Mouse (Mus musculus) liver, postnatal 0 days (tissue): ENCODE results near the gene F11r.

Experiments
- CTCF ChIP-seq: sonication (generic); IDR thresholded peaks from 2 replicates; pipeline ENCODE4 v1.5.1; 2016; ENCODE audit warnings: antibody characterized with exemption, low read depth
- EP300 ChIP-seq: IDR thresholded peaks from 2 replicates; pipeline ENCODE4 v1.6.1; 2016; ENCODE audit warnings: antibody characterized with exemption, low read depth, mild to moderate bottlenecking

- no peak for TF ChIP-seq CTCF
- TF ChIP-seq EP300, result peak; percentile 86
These were observed 15.6 kb downstream of the F11r start for GRCm38 (mm10) chr1:171452923-171453322.
